Mouse (Mus musculus) frontal cortex, postnatal 10 days (tissue): ENCODE data around the gene Sarm1.
"Not testable (repeated sequence)": the region's sequence is repeated elsewhere in the genome, so short reads cannot be mapped to it uniquely, and the experiment has no call there.

Experiments
- DNase-seq, 2 experiments: peaks; one replicate each; pipeline ENCODE4 v3.0.0; 2022; ENCODE audit warnings: low spot score in 2 of 2, mixed read lengths in 1 of 2

The Sarm1 gene

GRCm38 (mm10) chr11:78497544-78498522, at the start of gene Sarm1:
Gene Sarm1, minus strand, starts transcription at chr11:78497754.
- DNase-seq: peak; percentile 93 to 95

GRCm38 (mm10) chr11:78545181-78545580, 47.6 kb upstream of the Sarm1 start:
- no peak for DNase-seq

GRCm38 (mm10) chr11:78544449-78545111, 47.0 kb upstream of the Sarm1 start:
- DNase-seq: no peak

GRCm38 (mm10) chr11:78540358-78540757, 42.8 kb upstream of the Sarm1 start:
- no peak for DNase-seq

- no peak for DNase-seq
Observed at GRCm38 (mm10) chr11:78536690-78537084, 39.1 kb upstream of the Sarm1 start.

GRCm38 (mm10) chr11:78536080-78536689, 38.6 kb upstream of the Sarm1 start, which contains the start of the genes Tnfaip1 and Ift20:
Gene Tnfaip1, minus strand, starts transcription at chr11:78536332.
Gene Ift20, plus strand, starts transcription at chr11:78536361.
- peak; percentile 98 to 99 for DNase-seq

- no peak for DNase-seq
Observed at GRCm38 (mm10) chr11:78535376-78536079, 38.0 kb upstream of the Sarm1 start.

GRCm38 (mm10) chr11:78534516-78534915, 37.0 kb upstream of the Sarm1 start:
- no peak for DNase-seq

GRCm38 (mm10) chr11:78531515-78531914, 34.0 kb upstream of the Sarm1 start:
- DNase-seq: not testable (repeated sequence)

- DNase-seq: no peak
Observed at GRCm38 (mm10) chr11:78531046-78531445, 33.5 kb upstream of the Sarm1 start.

GRCm38 (mm10) chr11:78530001-78530400, 32.4 kb upstream of the Sarm1 start:
- DNase-seq: no peak

- DNase-seq: no peak
Observed at GRCm38 (mm10) chr11:78528714-78529113, 31.2 kb upstream of the Sarm1 start.

GRCm38 (mm10) chr11:78524838-78525237, 27.3 kb upstream of the Sarm1 start:
- DNase-seq: no peak

- no peak for DNase-seq
Observed at GRCm38 (mm10) chr11:78523241-78523955, 25.8 kb upstream of the Sarm1 start.

GRCm38 (mm10) chr11:78522481-78522997, 25.0 kb upstream of the Sarm1 start:
- DNase-seq: no peak

GRCm38 (mm10) chr11:78521880-78522279, 24.3 kb upstream of the Sarm1 start:
- DNase-seq: no peak

GRCm38 (mm10) chr11:78518931-78519330, 21.4 kb upstream of the Sarm1 start:
- no peak for DNase-seq

GRCm38 (mm10) chr11:78515549-78516325, 18.2 kb upstream of the Sarm1 start:
- DNase-seq: no peak

- no peak for DNase-seq
Observed at GRCm38 (mm10) chr11:78513106-78513790, 15.7 kb upstream of the Sarm1 start.
